Mouse (Mus musculus) effector memory CD4-positive, alpha-beta T cell, adult 5 months (primary cell): ENCODE measurements around the gene Fam227b. TPM values are rescaled to one million over a fixed set of nuclear protein-coding genes. Genes with fewer than 3 reads are reported as not detected.

Source experiments
- polyA plus RNA-seq: library from polyadenylated mRNA; unstranded; fragments of 100-300 nt; shearing (Covaris generic); gene quantifications from one replicate; pipeline ENCODE4 v1.2.1, GENCODE M21; 2017

Fam227b gene
- not detected for polyA plus RNA-seq

GRCm38 (mm10) chr2:126151855-126152571 is at the start of gene Fam227b, which contains the start of gene Dtwd1:
Fam227b (minus strand) TSS chr2:126152004.
Dtwd1 (plus strand) TSS chr2:126152141.

GRCm38 (mm10) chr2:126034379-126035005 is 117.3 kb downstream of the Fam227b start, which contains the start of gene Fgf7:
Fgf7 (plus strand) TSS chr2:126034658.

Other genes with a start within 250 kb of the Fam227b start
- not detected for gene Fgf7, start 117.3 kb downstream of the Fam227b start, polyA plus RNA-seq
- gene Dtwd1, start 137 bp upstream of the Fam227b start, polyA plus RNA-seq: 7.4 TPM
- not detected for gene Gm17555, start 63.1 kb upstream of the Fam227b start, polyA plus RNA-seq